Mouse (Mus musculus) megakaryocyte-erythroid progenitor cell, adult 5-6 weeks (primary cell): ENCODE data around the gene Ece1. TPM values are rescaled to one million over a fixed set of nuclear protein-coding genes. Genes with fewer than 3 reads are reported as not detected.
A peak's percentile ranks its signal among the peaks of the same experiment; 100 is the strongest.

Experiments used
- ATAC-seq: replicated peaks from 2 replicates; pipeline ENCODE4 v1.8.0; 2016; ENCODE audit warnings: mild to moderate bottlenecking, inconsistent platforms; ENCODE audit not compliant: severe bottlenecking, poor library complexity, low FRiP score, low TSS enrichment
- total RNA-seq, 2 experiments: library from RNA; stranded (forward) in 1 of 2; stranded (reverse) in 1 of 2; fragments of 200-1000, 215-1000 nt in 1 of 2; fragments of >200 nt in 1 of 2; fragmentation: Nextera tagmentation in 1 of 2; gene quantifications; 2 replicates each; pipeline ENCODE4 v1.2.3; 2014 to 2017

Gene Ece1
- total RNA-seq, 2 experiments from 2014 or later: 3.8 to 6.2 TPM

DNA sequence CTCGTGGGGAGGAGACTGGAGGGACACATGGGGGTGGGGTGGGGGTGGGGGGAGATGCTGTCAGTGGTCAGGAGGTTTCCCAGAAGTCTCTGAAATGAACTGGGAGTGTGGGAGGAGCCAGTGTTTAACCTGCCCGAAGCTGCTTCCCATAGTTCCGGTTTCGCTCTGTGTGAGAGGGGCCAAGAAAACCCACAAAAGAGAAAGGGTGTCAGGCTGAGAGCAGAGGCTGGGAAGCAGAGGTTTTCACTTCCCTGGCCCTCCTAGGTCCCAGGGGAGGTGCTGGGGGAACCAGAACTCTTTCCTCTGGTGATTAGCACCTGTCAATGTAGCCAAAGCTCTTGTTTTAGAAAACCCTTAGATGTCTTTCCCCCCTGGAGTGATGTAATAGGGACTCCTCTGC is 47.4 kb downstream of the Ece1 start:
- ATAC-seq: no peak

DNA sequence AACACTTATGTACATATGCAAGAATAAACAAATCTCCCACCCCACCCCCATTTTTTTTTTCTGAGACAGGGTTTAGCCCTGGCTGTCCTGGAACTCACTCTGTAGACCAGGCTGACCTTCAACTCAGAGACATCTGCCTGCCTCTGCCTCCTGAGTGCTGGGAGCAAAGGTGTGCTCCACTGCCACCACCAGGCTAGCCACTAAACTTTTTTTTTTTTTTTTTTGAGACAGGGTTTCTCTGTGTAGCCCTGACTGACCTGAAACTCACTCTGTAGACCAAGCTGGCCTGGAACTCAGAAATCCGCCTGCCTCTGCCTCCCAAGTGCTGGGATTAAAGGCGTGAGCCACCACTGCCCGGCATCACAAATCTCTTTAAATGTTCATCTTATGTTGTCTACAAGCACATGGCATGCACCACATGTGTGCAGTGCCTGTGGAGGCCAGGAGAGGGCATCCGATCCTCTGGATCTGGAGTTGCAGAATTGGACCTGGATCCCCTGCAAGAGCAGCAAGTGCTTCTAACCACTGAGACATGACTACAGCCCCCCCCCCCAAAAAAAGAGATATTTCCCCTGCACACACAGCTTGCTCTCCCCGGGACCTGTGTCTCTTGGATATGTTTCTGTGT is 48.5 kb downstream of the Ece1 start:
- no peak for ATAC-seq

DNA sequence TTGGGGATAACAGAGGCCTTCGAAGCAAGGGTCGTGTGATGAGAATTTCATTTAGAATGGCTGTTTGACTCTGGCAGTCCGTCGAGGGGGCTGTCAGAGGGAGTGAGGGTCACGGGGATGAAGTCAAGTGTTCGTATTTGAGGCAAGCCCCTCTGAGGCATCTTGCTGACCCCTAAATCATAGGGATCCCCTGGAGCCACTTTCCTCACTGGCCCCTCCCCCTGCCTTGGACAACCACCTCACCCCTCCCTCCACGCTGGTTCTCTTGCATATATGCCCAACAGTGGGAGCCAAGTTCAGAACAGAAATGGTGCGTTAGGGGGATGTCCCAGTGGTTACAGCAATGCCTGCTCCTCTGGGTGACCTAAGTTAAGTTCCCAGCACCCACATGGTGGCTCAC is 49.6 kb downstream of the Ece1 start:
- ATAC-seq: no peak

DNA sequence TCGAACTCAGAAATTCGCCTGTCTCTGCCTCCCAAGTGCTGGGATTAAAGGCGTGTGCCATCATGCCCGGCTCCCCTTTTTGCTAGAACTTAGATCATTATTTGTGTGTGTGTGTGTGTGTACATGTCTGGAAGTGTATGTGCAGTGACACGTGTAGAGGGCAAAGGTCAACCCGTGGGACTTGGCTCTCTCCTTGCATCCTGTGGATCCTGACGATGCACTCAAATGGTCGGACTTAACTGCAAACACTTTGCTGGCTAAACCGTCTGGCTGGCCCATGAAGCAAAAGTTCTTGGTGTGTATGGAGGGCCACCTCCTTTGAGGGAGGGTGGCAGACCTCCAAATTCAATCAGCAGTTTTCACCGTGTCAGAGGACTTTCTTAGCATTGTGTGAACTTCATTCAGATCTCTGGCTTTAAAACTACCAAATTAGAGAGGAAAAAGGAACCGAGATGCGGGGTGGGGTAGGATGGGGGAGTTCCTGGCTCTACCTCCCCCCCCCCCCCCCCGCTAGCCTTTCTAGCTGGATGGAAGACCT is 50.8 kb downstream of the Ece1 start:
- no peak for ATAC-seq

DNA sequence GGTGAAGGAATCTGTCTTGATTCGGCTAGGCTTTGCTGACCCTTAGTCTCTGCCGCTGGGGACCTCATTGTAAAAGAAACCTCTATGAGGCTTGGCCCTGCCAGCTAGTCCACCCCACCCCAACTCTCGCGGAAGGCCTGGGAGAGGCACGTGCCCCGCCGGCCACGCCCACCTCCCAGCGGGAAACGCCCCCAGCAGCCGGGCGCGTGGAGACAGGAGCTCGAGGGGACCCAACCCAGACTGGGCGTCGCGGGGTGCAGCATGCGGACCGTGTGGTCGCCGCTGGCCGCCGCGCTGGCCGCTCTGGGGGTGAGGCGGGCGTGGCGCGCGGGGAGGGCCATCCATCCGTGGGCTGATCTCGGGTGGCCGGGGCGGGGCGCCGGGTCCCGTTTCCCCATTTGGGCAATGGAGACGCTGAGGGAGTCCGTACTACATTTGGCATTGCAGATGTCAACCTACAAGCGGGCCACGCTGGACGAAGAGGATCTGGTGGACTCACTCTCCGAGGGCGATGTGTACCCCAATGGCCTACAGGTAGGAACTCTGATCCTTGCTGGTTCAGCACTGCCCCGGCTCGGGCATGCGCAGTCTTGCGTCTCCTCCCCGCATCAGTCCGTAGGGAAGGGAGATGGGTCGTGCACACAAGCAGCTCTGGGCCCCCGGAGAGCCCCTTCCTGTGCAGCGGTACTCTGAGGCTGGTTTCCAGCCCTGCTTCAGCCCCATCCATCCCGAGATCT is 51.5 kb downstream of the Ece1 start:
- peak; percentile 84 for ATAC-seq

DNA sequence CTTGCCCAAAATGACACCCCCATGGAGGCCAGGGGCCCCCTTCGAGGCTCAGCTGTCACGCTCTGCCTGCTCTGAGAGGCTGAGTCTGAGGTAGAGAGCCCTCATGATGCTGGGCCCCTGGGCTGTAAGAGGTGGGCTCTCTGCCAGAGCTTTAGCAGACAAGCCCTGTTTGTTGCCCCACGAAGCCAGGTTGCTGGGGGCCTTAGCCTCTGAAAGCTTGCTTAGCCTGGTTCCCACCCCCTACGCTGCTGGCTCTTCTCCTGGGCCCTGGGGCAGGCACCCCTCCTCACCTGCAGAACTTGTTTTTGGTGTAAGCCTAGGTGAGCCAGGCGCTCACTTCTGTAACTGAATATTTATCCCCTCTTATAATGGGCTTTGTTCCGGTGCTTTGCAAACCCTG is 55.6 kb downstream of the Ece1 start:
- ATAC-seq: no peak

DNA sequence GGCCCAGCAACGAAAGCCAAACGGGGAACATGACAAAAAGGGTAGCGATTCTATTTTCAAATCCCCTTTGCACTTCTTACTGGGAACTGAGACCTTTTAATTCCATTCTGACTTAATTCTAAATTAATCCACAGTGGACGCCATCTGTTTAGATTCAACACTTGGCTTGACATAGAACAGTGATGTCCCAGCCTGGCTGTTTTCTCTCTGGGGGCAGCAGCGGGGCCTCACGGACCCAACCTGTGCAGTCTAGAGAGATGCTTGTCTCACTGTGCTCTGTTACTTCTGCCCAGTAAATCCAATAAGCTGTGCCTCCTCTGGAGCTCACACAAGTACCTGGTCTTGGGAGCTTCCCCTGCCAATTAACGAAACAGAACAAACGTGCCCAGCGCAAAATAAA is 56.5 kb downstream of the Ece1 start:
- no peak for ATAC-seq

DNA sequence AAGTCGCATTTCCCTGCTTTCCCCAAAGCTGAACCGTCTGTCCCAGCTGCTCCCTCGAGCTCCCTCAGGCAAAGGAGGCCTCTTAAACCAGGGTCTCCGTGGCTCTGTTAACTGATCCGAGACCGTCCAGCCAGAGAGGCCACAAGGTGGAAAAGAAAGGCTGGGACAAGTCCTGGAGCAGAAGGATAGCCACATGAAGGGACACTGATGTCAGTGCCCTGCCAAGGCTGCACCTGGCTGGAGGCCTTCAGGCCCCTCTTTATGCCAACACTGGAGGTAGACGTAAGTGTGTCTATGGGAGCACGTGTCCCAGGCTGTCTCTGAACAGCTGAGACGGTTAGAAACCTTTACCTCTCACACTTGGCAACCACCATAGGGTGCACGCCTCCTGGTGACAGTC is 57.1 kb downstream of the Ece1 start:
- no peak for ATAC-seq

DNA sequence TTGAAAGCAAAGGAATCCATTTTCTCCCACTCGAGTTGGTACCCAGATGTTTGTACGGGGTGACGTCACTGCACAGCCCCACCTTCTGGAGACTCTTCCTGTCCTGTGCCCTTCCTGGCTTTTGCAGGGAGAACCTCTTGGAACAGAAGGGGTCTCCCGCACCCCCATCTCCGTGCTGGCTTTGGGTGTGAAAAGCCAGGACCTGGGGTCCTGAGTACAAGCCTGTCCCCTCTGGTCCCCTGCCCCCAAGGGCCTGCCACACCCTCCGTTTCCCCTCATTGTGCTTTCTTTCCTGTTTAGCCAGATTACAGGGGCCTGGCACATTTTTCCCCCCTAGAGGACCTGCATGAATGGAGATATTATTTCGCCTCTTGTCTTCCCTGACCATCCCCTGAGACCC is 58.0 kb downstream of the Ece1 start:
- no peak for ATAC-seq

DNA sequence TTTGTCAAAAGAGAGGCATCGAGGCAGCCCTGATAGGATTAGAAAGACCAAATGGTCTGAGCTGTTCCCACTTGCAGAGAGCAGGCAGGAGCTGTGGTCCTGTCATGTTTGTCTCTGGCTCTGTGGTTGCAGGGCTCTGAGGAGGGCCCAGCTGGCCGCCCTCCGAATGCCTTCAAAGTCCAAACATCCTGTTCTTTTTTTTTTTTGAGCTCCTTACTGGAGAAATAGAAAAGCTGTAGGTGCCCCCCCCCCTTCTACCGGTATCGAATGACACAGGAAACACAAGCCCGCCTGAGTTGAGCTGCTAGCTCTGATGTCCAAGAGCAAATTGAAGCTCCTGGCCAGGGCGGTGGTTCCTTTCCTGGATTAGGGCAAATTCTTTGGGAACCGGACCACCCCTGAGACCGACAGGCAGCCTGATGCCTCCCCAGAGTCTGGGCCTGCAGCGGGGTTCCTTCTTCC is 58.5 kb downstream of the Ece1 start:
- ATAC-seq: no peak

DNA sequence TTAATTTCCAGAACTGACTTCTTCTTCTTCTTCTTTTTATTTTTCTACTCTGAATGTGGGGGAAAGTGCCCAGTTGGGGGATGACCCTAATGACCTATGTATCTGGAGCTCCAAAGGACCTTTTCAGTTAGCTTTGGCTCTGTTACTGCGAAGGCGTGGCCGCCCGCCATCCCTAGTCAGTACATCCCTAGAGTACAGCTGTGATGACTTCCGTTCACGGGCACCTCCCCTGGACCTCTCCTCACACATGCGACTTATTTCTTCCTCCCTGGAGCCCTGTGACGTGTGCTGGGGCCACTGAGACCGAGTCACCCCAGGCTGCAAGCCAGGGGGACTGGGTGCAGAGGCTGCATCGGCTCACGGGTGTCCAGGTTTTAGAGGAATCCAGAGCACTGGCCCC is 59.5 kb downstream of the Ece1 start:
- ATAC-seq: no peak

DNA sequence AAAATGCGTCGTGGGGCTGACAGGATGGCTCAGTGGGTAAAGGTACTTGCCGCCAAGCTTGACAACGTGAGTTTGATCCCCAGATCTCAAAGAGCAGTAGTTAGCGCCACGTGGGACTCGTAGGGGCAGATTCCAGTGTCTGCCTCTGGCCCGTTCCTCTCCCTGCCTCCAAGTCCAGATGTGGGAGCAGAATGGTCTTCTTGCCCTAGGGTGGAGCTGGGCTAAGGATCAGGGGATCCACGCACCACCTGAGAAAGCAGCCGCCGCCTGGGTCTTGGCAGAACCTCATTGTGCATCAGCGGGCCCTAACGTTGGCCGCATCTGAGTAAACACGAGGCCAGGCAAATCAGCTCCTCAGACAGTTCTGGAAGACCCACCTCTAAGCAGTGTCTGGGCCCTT is 61.0 kb downstream of the Ece1 start:
- no peak for ATAC-seq

DNA sequence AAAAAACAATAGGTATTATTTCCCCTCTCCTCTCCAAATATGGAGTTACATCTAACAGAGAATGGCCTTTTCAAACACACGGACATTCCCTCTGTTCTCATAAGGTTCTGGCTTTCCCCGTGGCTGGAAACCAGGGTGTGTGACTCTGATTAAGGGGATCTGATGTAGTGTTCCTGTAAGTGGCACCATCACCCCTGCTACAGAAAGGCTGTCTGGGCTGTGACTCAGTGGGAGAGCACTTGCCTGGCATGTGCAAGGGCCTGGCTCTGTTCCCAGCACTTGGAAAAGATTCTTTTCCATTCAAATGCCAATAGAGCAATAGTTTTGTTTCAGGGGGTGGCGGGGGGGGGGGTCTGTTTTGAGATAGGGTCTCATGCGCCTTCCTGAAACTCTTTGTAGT is 63.1 kb downstream of the Ece1 start:
- no peak for ATAC-seq

DNA sequence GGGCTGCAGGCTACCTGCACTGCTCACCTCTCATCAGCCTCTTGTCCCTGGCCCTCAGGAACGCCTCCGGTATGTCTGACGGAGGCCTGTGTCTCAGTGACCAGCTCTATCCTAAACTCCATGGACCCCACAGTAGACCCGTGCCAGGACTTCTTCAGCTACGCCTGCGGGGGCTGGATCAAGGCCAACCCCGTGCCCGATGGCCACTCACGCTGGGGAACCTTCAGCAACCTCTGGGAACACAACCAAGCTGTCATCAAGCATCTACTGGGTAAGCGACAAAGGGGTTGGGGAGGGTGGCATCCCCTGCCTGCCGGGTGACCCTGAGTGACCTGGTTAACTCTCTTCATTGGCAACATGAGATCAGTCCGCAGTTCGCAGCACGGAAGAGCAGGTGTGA is 64.1 kb downstream of the Ece1 start:
- ATAC-seq: no peak

DNA sequence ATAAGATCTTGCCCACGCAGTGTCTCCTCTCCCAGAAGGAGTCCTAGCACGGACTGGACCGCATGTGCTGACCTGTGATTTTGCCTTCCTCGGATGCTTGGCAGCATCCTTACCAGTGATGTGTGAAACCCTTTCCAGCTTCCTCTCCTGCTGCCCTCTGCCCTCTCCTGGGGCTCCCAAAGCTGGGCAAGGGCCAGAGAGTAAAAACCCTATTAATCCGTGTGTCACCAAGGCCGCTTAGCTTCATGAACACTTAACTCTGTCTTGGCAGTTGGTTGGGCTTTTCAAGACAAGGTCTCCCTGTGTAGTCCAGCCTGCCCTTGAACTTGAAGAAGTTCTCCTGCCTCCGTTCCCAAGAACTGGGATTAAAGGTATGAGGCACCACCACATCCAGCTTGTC is 65.1 kb downstream of the Ece1 start:
- ATAC-seq: no peak

DNA sequence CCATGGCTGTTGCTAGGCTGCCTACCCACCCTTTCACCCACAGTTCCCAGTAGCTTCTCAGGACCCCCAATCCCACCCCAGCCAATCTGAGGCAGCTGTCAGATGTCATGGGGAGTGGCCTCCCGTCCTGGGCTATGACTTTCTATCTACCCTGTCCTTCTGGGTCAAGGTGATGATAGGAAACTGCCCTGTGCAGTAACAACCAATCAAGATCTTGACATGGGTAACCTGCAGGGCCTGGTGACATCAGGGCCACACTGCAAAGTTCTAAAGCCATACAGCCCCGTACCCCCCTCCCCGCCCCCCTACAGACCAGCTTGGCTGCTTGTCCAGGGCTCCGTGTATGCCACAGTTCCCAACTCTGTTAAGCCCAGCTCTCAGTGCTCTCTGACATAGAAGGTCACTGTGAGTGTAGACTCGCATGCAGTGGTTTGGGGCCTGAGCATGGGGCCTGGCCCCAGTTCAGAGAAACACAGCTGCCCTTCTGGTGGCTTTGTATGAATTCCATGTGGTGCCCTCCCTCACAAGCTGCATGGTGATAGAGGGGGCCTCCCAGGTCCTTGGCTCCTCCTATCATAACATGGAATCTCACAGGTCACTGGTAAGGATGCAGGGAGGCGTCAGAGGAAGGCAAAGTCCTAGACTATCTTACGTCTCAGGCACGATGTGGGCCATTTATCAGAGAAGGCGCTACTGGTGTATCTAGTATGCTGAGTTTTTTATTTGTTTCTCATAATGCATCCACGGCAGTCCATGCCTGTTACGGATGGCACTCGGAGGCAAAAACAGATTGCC is 65.9 kb downstream of the Ece1 start:
- no peak for ATAC-seq

DNA sequence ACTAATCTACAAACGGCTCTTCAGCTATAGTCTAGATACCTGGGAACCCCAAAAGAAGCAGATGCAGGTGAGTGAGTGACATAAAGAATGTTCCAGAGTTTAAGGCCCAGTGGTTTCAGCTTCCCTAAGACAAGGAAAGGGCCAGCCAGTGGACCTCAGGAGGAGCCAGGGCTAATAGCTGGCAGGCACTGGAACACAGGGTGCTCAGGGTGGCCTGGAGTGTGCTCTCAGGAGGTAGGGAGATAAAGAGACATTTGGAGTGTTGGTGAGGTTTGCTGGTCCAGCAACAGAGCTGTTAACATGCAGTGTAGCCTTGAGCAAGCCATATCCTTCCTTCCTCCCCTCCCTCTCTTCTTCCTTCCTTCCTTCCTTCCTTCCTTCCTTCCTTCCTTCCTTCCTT is 66.8 kb downstream of the Ece1 start:
- no peak for ATAC-seq

DNA sequence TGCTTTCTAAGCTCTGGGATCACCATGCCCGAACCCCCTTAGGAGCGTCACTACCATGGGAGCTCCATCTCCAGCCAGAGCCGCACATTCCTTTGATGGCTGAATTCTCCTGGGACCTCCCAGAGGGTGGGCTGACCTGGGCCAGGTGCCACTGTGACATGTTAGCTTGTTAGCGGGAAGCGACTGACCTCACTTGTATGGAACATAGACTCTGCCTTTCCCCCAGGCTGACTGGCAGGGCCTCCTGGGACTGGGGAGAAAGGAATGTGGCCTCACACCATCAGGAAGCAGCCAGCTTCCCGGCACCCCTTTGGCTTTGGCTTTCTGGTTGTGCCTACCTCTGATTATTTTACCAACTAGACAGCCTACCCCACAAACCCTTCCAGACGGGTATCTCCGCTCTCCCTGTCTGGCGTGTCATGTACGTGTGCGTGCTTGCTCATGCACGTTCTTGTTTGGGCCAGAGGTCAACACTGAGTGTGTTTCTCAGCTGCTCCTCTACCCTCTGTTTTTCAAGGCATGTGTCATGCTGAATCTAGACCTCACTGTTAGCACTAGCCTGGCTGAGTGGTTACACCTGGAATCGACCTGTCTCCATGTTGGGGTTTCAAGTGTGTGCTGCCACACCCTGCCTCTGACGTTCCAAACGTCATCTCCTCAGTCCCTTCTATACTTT is 67.4 kb downstream of the Ece1 start:
- ATAC-seq: no peak

DNA sequence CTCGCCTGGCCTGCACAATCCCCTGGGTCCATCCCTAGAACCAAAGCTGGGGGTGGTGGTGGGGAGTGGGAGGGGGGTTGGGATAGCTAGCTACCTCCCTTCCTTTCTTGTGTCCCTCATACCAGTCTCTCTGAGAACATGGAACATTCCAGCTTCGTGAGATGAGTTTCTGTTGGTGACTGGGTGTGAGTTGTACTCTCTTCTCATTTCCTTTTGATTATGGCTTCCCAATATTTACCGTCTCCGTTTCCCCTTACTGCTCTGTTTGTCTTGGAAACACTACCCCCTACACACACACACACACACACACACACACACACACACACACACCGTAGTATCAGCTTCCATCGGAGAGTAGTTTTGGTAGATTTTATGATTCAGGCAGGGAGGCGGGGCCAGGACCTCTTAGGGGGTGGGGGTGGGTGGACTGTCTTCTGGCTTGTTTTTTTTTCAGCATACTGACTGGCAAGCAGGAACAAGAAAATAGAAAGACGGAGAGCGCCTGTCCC is 68.5 kb downstream of the Ece1 start:
- ATAC-seq: peak; percentile 6; the same call in 1 of the 2 replicates
